Mouse (Mus musculus) MEL (cell line): ENCODE results near the gene Rgl1. TPM values are rescaled to one million over a fixed set of nuclear protein-coding genes. Genes with fewer than 3 reads are reported as not detected.

ENCODE experiments used
- DNase-seq: peaks from one replicate; pipeline ENCODE4 v3.0.0; 2011; ENCODE audit warnings: low read depth, low spot score
- H3K27ac ChIP-seq: 2 replicates; pipeline ENCODE4 v1.5.1; 2012; ENCODE audit warnings: low read depth, mild to moderate bottlenecking, control low read depth, low read length, moderate library complexity; ENCODE audit not compliant: control insufficient read depth
- H3K27me3 ChIP-seq, 2 experiments: fragments of 150-350 bp in 1 of 2; sonication (generic) in 1 of 2; 2 replicates each; pipeline ENCODE4 v1.6.1; 2012; ENCODE audit warnings: low read length in 2 of 2, mild to moderate bottlenecking in 2 of 2, improper control_type of control experiment in 1 of 2, moderate library complexity in 1 of 2; ENCODE audit not compliant: insufficient read depth in 2 of 2, control insufficient read depth in 1 of 2
- H3K36me3 ChIP-seq, 2 experiments: 2 replicates each; pipeline ENCODE4 v1.6.1; 2012 to 2014; ENCODE audit warnings: low read length in 2 of 2, improper control_type of control experiment in 1 of 2, inconsistent platforms in 1 of 2, mild to moderate bottlenecking in 1 of 2; ENCODE audit not compliant: insufficient read depth in 2 of 2, control insufficient read depth in 1 of 2
- H3K4me1 ChIP-seq, 2 experiments: fragments of 150-350 bp in 1 of 2; sonication (generic) in 1 of 2; 2 replicates each; pipeline ENCODE4 v1.6.1; 2012; ENCODE audit warnings: low read length in 2 of 2, improper control_type of control experiment in 1 of 2, mild to moderate bottlenecking in 1 of 2; ENCODE audit not compliant: insufficient read depth in 2 of 2, control insufficient read depth in 1 of 2
- H3K4me3 ChIP-seq, 2 experiments: fragments of 150-350 bp in 1 of 2; sonication (generic) in 1 of 2; 2 replicates each; pipeline ENCODE4 v1.5.1; 2012; ENCODE audit warnings: low read depth in 2 of 2, low read length in 2 of 2, mild to moderate bottlenecking in 2 of 2, moderate library complexity in 2 of 2, control low read depth in 1 of 2, improper control_type of control experiment in 1 of 2; ENCODE audit not compliant: control insufficient read depth in 1 of 2, insufficient read depth in 1 of 2
- H3K79me2 ChIP-seq: 2 replicates; pipeline ENCODE4 v1.6.1; 2012; ENCODE audit warnings: mild to moderate bottlenecking, low read length, moderate library complexity; ENCODE audit not compliant: control insufficient read depth, poor library complexity, insufficient read depth
- H3K9ac ChIP-seq: 2 replicates; pipeline ENCODE4 v1.6.1; 2012; ENCODE audit warnings: low read depth, mild to moderate bottlenecking, control low read depth, low read length, moderate library complexity; ENCODE audit not compliant: control insufficient read depth, poor library complexity, severe bottlenecking
- H3K9me3 ChIP-seq: fragments of 150-350 bp; sonication (generic); replicated peaks from 2 replicates; pipeline ENCODE4 v1.6.1; 2012; ENCODE audit warnings: mild to moderate bottlenecking, low read length, improper control_type of control experiment, moderate library complexity; ENCODE audit not compliant: insufficient read depth
- ELF1 ChIP-seq: IDR thresholded peaks from 2 replicates; pipeline ENCODE4 v1.6.1; 2014; ENCODE audit warnings: low read depth, mild to moderate bottlenecking, inconsistent platforms, low read length, improper control_type of control experiment, moderate library complexity
- EP300 ChIP-seq, 2 experiments: IDR thresholded peaks; 2 replicates each; pipeline ENCODE4 v1.6.1; 2011; ENCODE audit warnings: improper control_type of control experiment in 2 of 2, low read length in 2 of 2, low read depth in 1 of 2, mild to moderate bottlenecking in 1 of 2
- ETS1 ChIP-seq: IDR thresholded peaks from 2 replicates; pipeline ENCODE4 v1.6.1; 2012; ENCODE audit warnings: low read depth, mild to moderate bottlenecking, inconsistent platforms, low read length, improper control_type of control experiment, moderate library complexity
- GATA1 ChIP-seq: IDR thresholded peaks from 2 replicates; pipeline ENCODE4 v1.6.1; 2011; ENCODE audit warnings: low read depth, low read length, improper control_type of control experiment
- HCFC1 ChIP-seq: IDR thresholded peaks from 2 replicates; pipeline ENCODE4 v1.6.1; 2012; ENCODE audit warnings: low read depth, mild to moderate bottlenecking, inconsistent platforms, low read length, improper control_type of control experiment, moderate library complexity
- MAFK ChIP-seq: IDR thresholded peaks from 2 replicates; pipeline ENCODE4 v1.6.1; 2011; ENCODE audit warnings: low read depth, mild to moderate bottlenecking, low read length, improper control_type of control experiment, borderline replicate concordance
- MEF2A ChIP-seq: IDR thresholded peaks from 2 replicates; pipeline ENCODE4 v1.6.1; 2014; ENCODE audit warnings: low read depth, mild to moderate bottlenecking, inconsistent platforms, low read length, improper control_type of control experiment; ENCODE audit not compliant: poor library complexity, insufficient replicate concordance, severe bottlenecking; ENCODE audit errors: extremely low read depth
- MXI1 ChIP-seq: IDR thresholded peaks from 2 replicates; pipeline ENCODE4 v1.6.1; 2011; ENCODE audit warnings: mild to moderate bottlenecking, low read depth, low read length, improper control_type of control experiment
- MYC ChIP-seq: IDR thresholded peaks from 2 replicates; pipeline ENCODE4 v1.6.1; 2011; ENCODE audit warnings: low read depth, mild to moderate bottlenecking, low read length, improper control_type of control experiment, moderate library complexity
- NRF1 ChIP-seq: IDR thresholded peaks from 2 replicates; pipeline ENCODE4 v1.6.1; 2014; ENCODE audit warnings: low read depth, mild to moderate bottlenecking, inconsistent platforms, low read length, improper control_type of control experiment, moderate library complexity; ENCODE audit not compliant: poor library complexity, insufficient read depth, severe bottlenecking
- POLR2A ChIP-seq, 2 experiments: IDR thresholded peaks; 2 replicates each; pipeline ENCODE4 v1.6.1; 2011 to 2012; ENCODE audit warnings: low read length in 2 of 2, mild to moderate bottlenecking in 2 of 2, control low read depth in 1 of 2, improper control_type of control experiment in 1 of 2, low read depth in 1 of 2, moderate library complexity in 1 of 2; ENCODE audit not compliant: control insufficient read depth in 1 of 2, insufficient read depth in 1 of 2, poor library complexity in 1 of 2
- POLR2AphosphoS2 ChIP-seq: IDR thresholded peaks from 2 replicates; pipeline ENCODE4 v1.6.1; 2011; ENCODE audit warnings: low read length, improper control_type of control experiment
- POLR2AphosphoS5 ChIP-seq: IDR thresholded peaks from 2 replicates; pipeline ENCODE4 v1.6.1; 2012; ENCODE audit warnings: low read depth, borderline replicate concordance, mild to moderate bottlenecking, inconsistent platforms, low read length, moderate library complexity, mixed read lengths
- SMC3 ChIP-seq: IDR thresholded peaks from 2 replicates; pipeline ENCODE4 v1.6.1; 2011; ENCODE audit warnings: low read depth, low read length, improper control_type of control experiment
- TAL1 ChIP-seq: IDR thresholded peaks from 2 replicates; pipeline ENCODE4 v1.6.1; 2012; ENCODE audit warnings: mild to moderate bottlenecking, inconsistent platforms, low read length, moderate library complexity, mixed read lengths
- TBP ChIP-seq: IDR thresholded peaks from 2 replicates; pipeline ENCODE4 v1.8.0; 2011; ENCODE audit warnings: low read depth, low read length, improper control_type of control experiment
- TCF12 ChIP-seq: IDR thresholded peaks from 2 replicates; pipeline ENCODE4 v1.6.1; 2014; ENCODE audit warnings: low read depth, mild to moderate bottlenecking, inconsistent platforms, low read length, improper control_type of control experiment, moderate library complexity
- USF1 ChIP-seq: IDR thresholded peaks from 2 replicates; pipeline ENCODE4 v1.6.1; 2014; ENCODE audit warnings: low read depth, mild to moderate bottlenecking, inconsistent platforms, low read length, improper control_type of control experiment, moderate library complexity
- USF2 ChIP-seq, 2 experiments: IDR thresholded peaks; 2 replicates each; pipeline ENCODE4 v1.6.1; 2011 to 2012; ENCODE audit warnings: improper control_type of control experiment in 2 of 2, low read length in 2 of 2, borderline replicate concordance in 1 of 2, inconsistent platforms in 1 of 2, low read depth in 1 of 2, mild to moderate bottlenecking in 1 of 2; ENCODE audit not compliant: insufficient read depth in 1 of 2
- ZC3H11A ChIP-seq: IDR thresholded peaks from 2 replicates; pipeline ENCODE4 v1.6.1; 2012; ENCODE audit warnings: low read depth, mild to moderate bottlenecking, inconsistent platforms, low read length, improper control_type of control experiment
- ZMIZ1 ChIP-seq: IDR thresholded peaks from 2 replicates; pipeline ENCODE4 v1.6.1; 2012; ENCODE audit warnings: low read depth, mild to moderate bottlenecking, inconsistent platforms, low read length, improper control_type of control experiment, moderate library complexity
- ZNF384 ChIP-seq: IDR thresholded peaks from 2 replicates; pipeline ENCODE4 v1.6.1; 2012; ENCODE audit warnings: low read depth, mild to moderate bottlenecking, inconsistent platforms, low read length, improper control_type of control experiment
- polyA plus RNA-seq, 2 experiments: library from polyadenylated mRNA; stranded (reverse) in 1 of 2; unstranded in 1 of 2; fragments of >175 nt in 1 of 2; fragments of >200 nt in 1 of 2; gene quantifications; 2 replicates each; pipeline versions ENCODE4 v1.2.1 to v1.2.4; 2012; ENCODE audit warnings: low replicate concordance in 2 of 2, low read depth in 1 of 2; ENCODE audit not compliant: insufficient read length in 2 of 2, insufficient read depth in 1 of 2, missing spikeins in 1 of 2
- total RNA-seq: library from RNA; depleted of rRNA; stranded (reverse); fragments of 300-350 nt; gene quantifications from 2 replicates; pipeline ENCODE4 v1.2.3, GENCODE M21; 2012

Gene Rgl1
- total and polyA plus RNA-seq, 3 experiments: 0.12 to 0.39 TPM; not detected in 1

- H3K4me3 ChIP-seq: no peak overlapping the region
- no peak overlapping the region for H3K27ac ChIP-seq
- no peaks in the 10 kb centered on the region for H3K36me3 ChIP-seq
- H3K4me1 ChIP-seq: peaks cover 0 to 7% of the 10 kb centered on the region in 2 experiments; a peak in 1 of 4 replicates
- no peak overlapping the region for H3K9ac ChIP-seq
- TF ChIP-seq SMC3 (no peak), EP300 (IDR thresholded peaks at IDR 0.05; ENCODE audit: low read depth in 1 of 2, low read length in 2 of 2) (peak in 1 of 2 experiments; percentile 45; a peak in 1 of 4 replicates), MEF2A (peak; percentile 38; the same call in 1 of the 2 replicates)
- no peaks in the 10 kb centered on the region for H3K79me2 ChIP-seq
- H3K27me3 ChIP-seq: peaks cover 2 to 7% of the 10 kb centered on the region in 2 experiments; a peak in 3 of 4 replicates
- no peaks in the 10 kb centered on the region for H3K9me3 ChIP-seq
- DNase-seq: peak; percentile 11
Measured at GRCm38 (mm10) chr1:152572755-152573469, 193.2 kb downstream of the Rgl1 start.

GRCm38 (mm10) chr1:152571340-152571739 lies 194.8 kb downstream of the Rgl1 start:
- H3K9me3 ChIP-seq: no peaks in the 10 kb centered on the region
- H3K4me1 ChIP-seq: peaks cover 0 to 7% of the 10 kb centered on the region in 2 experiments; a peak in 1 of 4 replicates
- no peaks in the 10 kb centered on the region for H3K36me3 ChIP-seq
- TF ChIP-seq ZMIZ1 (no peak), MYC (no peak), ZC3H11A (no peak), ELF1 (no peak), GATA1 (no peak), EP300 (IDR thresholded peaks at IDR 0.05; ENCODE audit: low read depth in 1 of 2, low read length in 2 of 2) (no peak), ZNF384 (no peak), TBP (no peak), POLR2AphosphoS2 (no peak), TAL1 (no peak), USF1 (no peak), MXI1 (no peak), POLR2A (IDR thresholded peaks at IDR 0.05; ENCODE audit: control insufficient read depth in 1 of 2, insufficient read depth in 1 of 2, low read depth in 1 of 2, low read length in 2 of 2, poor library complexity in 1 of 2) (no peak), USF2 (IDR thresholded peaks at IDR 0.05; ENCODE audit: borderline replicate concordance in 1 of 2, insufficient read depth in 1 of 2, low read depth in 1 of 2, low read length in 2 of 2) (no peak), POLR2AphosphoS5 (no peak), ETS1 (no peak), HCFC1 (no peak), NRF1 (no peak), TCF12 (no peak), MAFK (no peak)
- no peak overlapping the region for H3K9ac ChIP-seq
- DNase-seq: no peak
- H3K27me3 ChIP-seq: peaks cover 4 to 5% of the 10 kb centered on the region in 2 experiments
- no peak overlapping the region for H3K4me3 ChIP-seq
- no peak overlapping the region for H3K27ac ChIP-seq
- H3K79me2 ChIP-seq: no peaks in the 10 kb centered on the region
